Mouse (Mus musculus): ENCODE measurements at regions not wholly inside any gene's neighbourhood (a gene's known extent, or its start where the extent isn't known, plus 50 kb on each side); places are given as distances from the start of the nearest gene placed in this dataset.

DNA sequence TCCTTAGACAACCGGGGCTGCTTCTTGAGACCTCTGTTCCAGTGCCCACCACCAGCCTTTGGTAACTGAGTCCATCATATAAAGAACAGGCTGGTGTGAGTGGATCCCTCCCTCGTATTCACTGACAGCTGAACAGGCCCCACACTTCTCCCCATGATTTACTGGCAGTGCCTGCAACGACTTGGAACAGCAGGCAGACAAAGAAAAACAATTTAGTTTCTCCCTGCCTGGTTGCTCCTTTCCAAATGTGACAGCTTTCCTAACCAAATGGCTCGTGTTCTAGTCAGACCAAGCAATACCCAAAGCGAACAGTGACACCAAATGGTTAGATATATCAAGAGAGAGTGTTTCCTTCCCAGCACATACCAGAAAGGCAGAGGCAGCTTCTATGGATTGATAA lies 150.0 kb upstream of the Adamts3 start:
- no peak for TF ChIP-seq EP300 (IDR thresholded peaks at IDR 0.05; ENCODE audit: low read length)
- TF ChIP-seq NRF1 (IDR thresholded peaks at IDR 0.05; ENCODE audit: low read depth, low read length) = no peak
- no peak for TF ChIP-seq TCF12 (IDR thresholded peaks at IDR 0.05; ENCODE audit: low read depth, low read length)
- TF ChIP-seq CTCF (conservative IDR thresholded peaks at IDR 0.05 in 1 of 2, IDR thresholded peaks at IDR 0.05 in 1 of 2; ENCODE audit: low read depth in 2 of 2, low read length in 2 of 2) = no peak
- no peak for TF ChIP-seq CHD1 (IDR thresholded peaks at IDR 0.05; ENCODE audit: low read depth, low read length)
- TF ChIP-seq GABPA (IDR thresholded peaks at IDR 0.05; ENCODE audit: insufficient replicate concordance, low read depth, low read length) = no peak
- no peak for TF ChIP-seq POLR2A (IDR thresholded peaks at IDR 0.05; ENCODE audit: low read depth, low read length)
- TF ChIP-seq ZKSCAN1 (IDR thresholded peaks at IDR 0.05; ENCODE audit: borderline replicate concordance, low read depth, low read length) = no peak
- no peak for TF ChIP-seq ZC3H11A (IDR thresholded peaks at IDR 0.05; ENCODE audit: low read depth, low read length)

Data from CH12.LX (cell line).